Comparison of ENCODE assay signal across 10 mouse cellular contexts in genomic region chr19:44991031-44991430, GRCm38 (mm10). TPM values are rescaled to one million over a fixed set of nuclear protein-coding genes. Genes with fewer than 3 reads are reported as not detected.
DNase-seq lines count a peak whose midpoint lies in the region; ATAC-seq and TF ChIP-seq lines count a peak whose summit lies in the region.
"Had no signal": no experiment of that assay in that cellular context is flagged by ENCODE, and none has a peak within 500 bp of the region (broad histone marks: within the 10 kb centered on the region; RNA-seq: fewer than 3 reads in every experiment).

No protein-coding gene starts in this region.

- no peak overlapping the region for H3K4me3 ChIP-seq in cerebellum, adult 2 months (replicated peaks; ENCODE audit: insufficient read depth, low read depth, low read length)
- peak overlapping the region; percentile 57 for H3K4me3 ChIP-seq in liver, embryonic 15.5 days (replicated peaks)

- H3K36me3 ChIP-seq in liver, embryonic 15.5 days (replicated peaks), result 0 out of 2 replicates have a peak, but pooled peaks cover 4% of the 10 kb centered on the region

- DNase-seq in cerebellum, adult 9-11 months, result peak; percentile 20
- DNase-seq in cerebellum, adult 2 months, result no peak
- peak; percentile 33 for DNase-seq in R1 (ENCODE audit: low read depth, low spot score)
- peak; percentile 29 for DNase-seq in kidney, adult 18-20 months
- no peak for DNase-seq in right cerebral cortex, postnatal 14 days
- no peak for DNase-seq in adrenal gland, postnatal 25 days
- DNase-seq: retina, postnatal 1 day had no signal

- WGBS in cerebellum, adult 2 months, result 89% methylated on average over 8 of the region's 8 CpGs
- WGBS in liver, embryonic 15.5 days (ENCODE audit: insufficient replicate concordance), result 70% methylated on average over 8 of the region's 8 CpGs

- peaks cover 3% of the 10 kb centered on the region; the same call in 1 of the 2 replicates for H3K4me1 ChIP-seq in cerebellum, adult 2 months (ENCODE audit: control insufficient read depth, insufficient read depth, low read length)
- peaks cover 39% of the 10 kb centered on the region for H3K4me1 ChIP-seq in liver, embryonic 15.5 days (replicated peaks)

- no peaks in the 10 kb centered on the region for H3K27me3 ChIP-seq in cerebellum, adult 2 months (ENCODE audit: control insufficient read depth, insufficient read depth, low read length)
- H3K27me3 ChIP-seq in liver, embryonic 15.5 days, result peaks cover 44% of the 10 kb centered on the region

- no peak for TF ChIP-seq POLR2A in cerebellum, adult 2 months (IDR thresholded peaks at IDR 0.05; ENCODE audit: borderline replicate concordance, insufficient read depth, low read length)

- H3K4me2 ChIP-seq in liver, embryonic 15.5 days, result peak overlapping the region; percentile 64

- no peak overlapping the region for H3K9ac ChIP-seq in liver, embryonic 15.5 days

- ATAC-seq in liver, embryonic 15.5 days (ENCODE audit: insufficient read depth), result peak; percentile 47
- ATAC-seq in megakaryocyte, adult 5-6 weeks (ENCODE audit: poor library complexity, severe bottlenecking), result no peak

- TF ChIP-seq CTCF in cerebellum, adult 2 months (IDR thresholded peaks at IDR 0.05; ENCODE audit: borderline replicate concordance, insufficient read depth, low read depth, low read length), result no peak

- no peak overlapping the region for H3K27ac ChIP-seq in cerebellum, adult 2 months (ENCODE audit: insufficient read depth, low read length)
- H3K27ac ChIP-seq in liver, embryonic 15.5 days (replicated peaks), result peak overlapping the region; percentile 64
- H3K27ac ChIP-seq: macrophage had no signal

- no peaks in the 10 kb centered on the region for H3K9me3 ChIP-seq in liver, embryonic 15.5 days (replicated peaks)

RNA-seq across cellular contexts. Expression of gene Sema4g, which starts 2.1 kb away (rescaled TPM):
- 90.3 and 101 TPM in 2 replicates for polyA plus RNA-seq in cerebellum, adult 2 months (2012; rRNA removed)
- polyA plus RNA-seq in liver, embryonic 15.5 days (2015; fragmentation: Nextera tagmentation; extraction: Ambion mirVana), result 4.4 and 5.6 TPM in 2 replicates
- total RNA-seq in megakaryocyte, adult 5-6 weeks (2015), result not detected in 2 replicates
- total RNA-seq in megakaryocyte, adult 5-6 weeks (2017), result not detected in 2 replicates
- 7.0 and 8.1 TPM in 2 replicates for total RNA-seq in adrenal gland, postnatal 25 days (2021)

RNA-seq across cellular contexts. Expression of gene Twnk, which starts 14.4 kb away (rescaled TPM):
- polyA plus RNA-seq in cerebellum, adult 2 months (2012; rRNA removed), result 11.2 and 11.7 TPM in 2 replicates
- 10.4 and 13.4 TPM in 2 replicates for polyA plus RNA-seq in liver, embryonic 15.5 days (2015; fragmentation: Nextera tagmentation; extraction: Ambion mirVana)
- total RNA-seq in megakaryocyte, adult 5-6 weeks (2015), result 6.2 and 6.3 TPM in 2 replicates
- total RNA-seq in megakaryocyte, adult 5-6 weeks (2017), result 6.5 and 6.8 TPM in 2 replicates
- total RNA-seq in adrenal gland, postnatal 25 days (2021), result 36.7 and 39.3 TPM in 2 replicates

RNA-seq across cellular contexts. Expression of gene Mrpl43, which starts 15.2 kb away (rescaled TPM):
- 86.7 and 88.3 TPM in 2 replicates for polyA plus RNA-seq in cerebellum, adult 2 months (2012; rRNA removed)
- polyA plus RNA-seq in liver, embryonic 15.5 days (2015; fragmentation: Nextera tagmentation; extraction: Ambion mirVana), result 27.4 and 28.8 TPM in 2 replicates
- total RNA-seq in megakaryocyte, adult 5-6 weeks (2015), result 35.9 and 47.9 TPM in 2 replicates
- 25.3 and 29.3 TPM in 2 replicates for total RNA-seq in megakaryocyte, adult 5-6 weeks (2017)
- total RNA-seq in adrenal gland, postnatal 25 days (2021), result 47.9 and 53.7 TPM in 2 replicates

RNA-seq across cellular contexts. Expression of gene Lzts2, which starts 23.2 kb away (rescaled TPM):
- 54.1 and 56.3 TPM in 2 replicates for polyA plus RNA-seq in cerebellum, adult 2 months (2012; rRNA removed)
- 6.8 and 7.7 TPM in 2 replicates for polyA plus RNA-seq in liver, embryonic 15.5 days (2015; fragmentation: Nextera tagmentation; extraction: Ambion mirVana)
- 0.32 and 0.36 TPM in 2 replicates for total RNA-seq in megakaryocyte, adult 5-6 weeks (2015)
- total RNA-seq in megakaryocyte, adult 5-6 weeks (2017), result 0.37 and 0.51 TPM in 2 replicates
- total RNA-seq in adrenal gland, postnatal 25 days (2021), result 83.2 and 101 TPM in 2 replicates

RNA-seq across cellular contexts. Expression of gene Pdzd7, which starts 54.5 kb away (rescaled TPM):
- 7.6 and 9.1 TPM in 2 replicates for polyA plus RNA-seq in cerebellum, adult 2 months (2012; rRNA removed)
- not detected in 2 replicates for polyA plus RNA-seq in liver, embryonic 15.5 days (2015; fragmentation: Nextera tagmentation; extraction: Ambion mirVana)
- not detected in 2 replicates for total RNA-seq in megakaryocyte, adult 5-6 weeks (2015)
- total RNA-seq in megakaryocyte, adult 5-6 weeks (2017), result not detected in 2 replicates
- 0.52 TPM in 1 of 2 replicates, not detected in the other for total RNA-seq in adrenal gland, postnatal 25 days (2021)
- polyA plus RNA-seq: macrophage had no signal

Comparison
In these comparisons a context has a peak if more than half of its experiments do, and no peak if none do; other contexts are left out.
1. DNase-seq: peak in cerebellum, adult 9-11 months (single experiment), R1 (single experiment) and kidney, adult 18-20 months (single experiment); none in cerebellum, adult 2 months (0 of 2), right cerebral cortex, postnatal 14 days (single experiment) and adrenal gland, postnatal 25 days (single experiment).